ENCODE assay signal across 22 mouse cellular contexts in the genomic region with DNA sequence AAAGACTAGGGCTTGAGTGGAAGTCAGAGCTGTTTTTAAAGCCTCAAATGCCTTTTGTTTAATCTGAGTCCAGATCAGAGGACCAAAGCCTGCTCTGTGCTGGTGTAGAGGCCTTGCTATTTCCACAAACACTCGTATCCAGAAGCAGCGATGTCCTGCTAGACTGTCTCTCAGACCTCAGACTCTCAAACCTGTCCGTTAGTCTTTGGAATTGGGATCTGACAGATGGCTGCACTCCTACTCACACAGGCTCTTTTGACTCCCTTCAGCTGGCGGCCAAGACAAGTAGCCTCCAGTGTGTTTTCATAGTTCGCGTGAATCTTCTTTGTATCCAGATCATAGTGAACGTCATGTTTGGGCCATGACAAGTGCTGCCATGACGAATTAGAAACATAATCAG. TPM values are rescaled to one million over a fixed set of nuclear protein-coding genes. Genes with fewer than 3 reads are reported as not detected.
DNase-seq lines count a peak whose midpoint lies in the region; ATAC-seq lines count a peak whose summit lies in the region.
"Had no signal": no experiment of that assay in that cellular context is flagged by ENCODE, and none has a peak within 500 bp of the region (broad histone marks: within the 10 kb centered on the region; RNA-seq: fewer than 3 reads in every experiment).

No protein-coding gene starts in this region.

- DNase-seq in frontal cortex, postnatal 10 days (ENCODE audit: low spot score in 2 of 2), result no peak
- peak; percentile 9 to 30 for DNase-seq in left cerebral cortex, adult 18-20 months (ENCODE audit: low spot score in 2 of 2)
- no peak for DNase-seq in left cerebral cortex, postnatal 4 days
- peak; percentile 32 for DNase-seq in brain, adult 2 months (ENCODE audit: low read depth, low spot score)
- DNase-seq: adrenal gland, adult 8-10 months; adrenal gland, postnatal 14 days; adrenal gland, postnatal 36 days; B cell, adult 2 months; cerebellum, adult 11 months; cerebellum, adult 18-20 months; cerebellum, adult 8-10 months; cerebellum, adult 9-11 months; cerebellum, postnatal 14 days; cerebellum, postnatal 36 days; embryo, embryonic 11 days had no signal

- intact Hi-C loops in left cerebral cortex, postnatal 4 days (cut with DNase I), result no loop called here

- ATAC-seq in frontal cortex, adult (ENCODE audit: low TSS enrichment), result peak; percentile 35
- ATAC-seq: activated CD4-positive, CD25-positive, alpha-beta regulatory T cell, adult 4 months; CD4-positive, CD25-positive, alpha-beta regulatory T cell, adult 4 months; forebrain, embryonic 14.5 days; forebrain, embryonic 16.5 days; Patski had no signal

RNA-seq across cellular contexts. Expression of a gene that starts 39.7 kb away (rescaled TPM):
- total RNA-seq in left cerebral cortex, adult 18-20 months (2021), result under 1 TPM; 0.26 to 0.28 TPM
- under 1 TPM in 1 of 2 experiments, not detected in 1; 0.28 TPM for total RNA-seq in left cerebral cortex, postnatal 4 days (2021)
- total RNA-seq: adrenal gland, adult 18-20 months; adrenal gland, adult 8-10 months; adrenal gland, postnatal 14 days; adrenal gland, postnatal 36 days had no signal

Comparison
In these comparisons a context has a peak if more than half of its experiments do, and no peak if none do; other contexts are left out.
1. DNase-seq: peak in left cerebral cortex, adult 18-20 months (2 of 2) and brain, adult 2 months (single experiment); none in frontal cortex, postnatal 10 days (0 of 2) and left cerebral cortex, postnatal 4 days (single experiment).